Mouse (Mus musculus): Measurements from ENCODE around the gene Hsp90aa1. TPM values are rescaled to one million over a fixed set of nuclear protein-coding genes. Genes with fewer than 3 reads are reported as not detected.
A peak's percentile ranks its signal among the peaks of the same experiment; 100 is the strongest.
"Not testable (repeated sequence)": the region's sequence is repeated elsewhere in the genome, so short reads cannot be mapped to it uniquely, and the experiment has no call there.

Gene Hsp90aa1
- 1,236 and 1,324 TPM in 2 replicates for polyA plus RNA-seq (2016; fragmentation: Nextera tagmentation; extraction: Ambion mirVana)

DNA sequence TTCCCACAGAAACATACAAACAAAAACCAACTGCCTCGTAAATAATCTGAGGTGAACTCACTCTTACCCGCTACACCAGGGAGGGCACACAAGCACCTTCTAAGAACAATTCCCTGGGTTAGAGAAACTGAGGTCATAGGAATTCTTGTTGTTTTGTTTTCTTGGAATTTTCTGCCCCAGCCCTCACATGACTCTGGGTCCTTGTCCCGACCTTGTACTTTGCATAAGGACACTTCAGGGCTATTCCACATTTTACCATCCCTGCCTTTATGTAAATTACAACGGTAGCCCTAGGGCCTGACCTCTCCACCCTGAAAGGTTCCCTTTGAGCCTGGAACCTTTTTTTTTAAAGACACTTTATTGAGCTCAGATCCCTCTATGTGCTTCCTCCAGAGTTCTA lies at the start of gene Hsp90aa1:
TSS of gene Hsp90aa1 (minus strand) at position 173 of the 400 bp plus-strand sequence.
- no peak within 1 kb of the TSS for H3K27ac ChIP-seq (replicated peaks)
- H3K4me2 ChIP-seq (replicated peaks), result no peak within 1 kb of the TSS
- peaks cover 27% of the 10 kb centered on the region for H3K27me3 ChIP-seq
- peaks cover 13% of the 10 kb centered on the region for H3K4me1 ChIP-seq
- no peak within 1 kb of the TSS for H3K4me3 ChIP-seq
- no peaks in the 10 kb centered on the region for H3K9me3 ChIP-seq
- no peak for ATAC-seq (ENCODE audit: low FRiP score, low read depth)
- 50% methylated on average over 4 of the region's 4 CpGs for WGBS
- H3K36me3 ChIP-seq, result no peaks in the 10 kb centered on the region
- H3K9ac ChIP-seq (replicated peaks), result no peak within 1 kb of the TSS; the same call in 1 of the 2 replicates

DNA sequence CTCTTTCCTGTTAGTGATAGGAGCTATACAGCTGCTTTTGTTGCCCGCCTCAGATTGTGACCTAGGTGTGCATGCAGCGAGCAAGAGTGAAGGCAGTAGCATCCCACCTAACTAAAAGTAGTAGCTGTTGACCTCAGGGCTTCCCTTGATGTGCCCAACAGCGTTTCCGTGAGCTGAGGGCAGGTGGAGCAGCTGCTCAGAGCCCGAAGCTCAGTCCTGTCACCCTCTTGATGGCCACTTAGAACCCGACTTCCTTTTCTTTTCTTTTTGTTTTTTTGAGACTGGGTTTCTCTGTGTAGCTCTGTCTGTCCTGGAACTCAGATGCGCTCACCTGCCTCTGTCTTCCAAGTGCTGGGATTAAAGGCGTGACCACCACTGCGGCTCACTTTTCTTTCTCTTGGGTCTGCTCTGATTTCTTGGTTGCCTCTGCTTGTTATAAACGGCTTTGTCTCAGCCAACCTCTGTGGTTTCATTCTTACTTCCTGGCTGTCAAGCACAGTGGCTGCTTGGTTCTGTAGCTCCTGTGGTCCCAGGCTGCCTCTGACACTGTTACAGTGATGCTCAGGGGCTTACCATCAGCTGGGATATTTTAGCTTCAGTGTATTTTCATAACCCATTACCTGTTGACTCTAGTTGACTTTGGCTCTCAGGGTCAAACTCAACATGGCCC lies 48.4 kb upstream of the Hsp90aa1 start:
- no peak overlapping the region for H3K27ac ChIP-seq (replicated peaks)
- WGBS, result 86% methylated on average over 10 of the region's 10 CpGs

GRCm38 (mm10) chr12:110738158-110738921 lies 35.8 kb upstream of the Hsp90aa1 start:
- Histone ChIP-seq H3K9ac (replicated peaks) (peak overlapping the region; percentile 96), H3K4me1 (peaks cover 14% of the 10 kb centered on the region), H3K27me3 (peaks cover 18% of the 10 kb centered on the region), H3K27ac (replicated peaks) (peak overlapping the region; percentile 90), H3K4me2 (replicated peaks) (peak overlapping the region; percentile 93), H3K36me3 (no peaks in the 10 kb centered on the region), H3K9me3 (no peaks in the 10 kb centered on the region), H3K4me3 (peak overlapping the region; percentile 100)
- WGBS, result under 1% methylated on average over 60 of the region's 72 CpGs
- peak; percentile 5 for ATAC-seq (ENCODE audit: low FRiP score, low read depth)

More for the DNA sequence above, 48.4 kb upstream of the Hsp90aa1 start:
- no peak overlapping the region for H3K9ac ChIP-seq (replicated peaks)
- H3K27me3 ChIP-seq, result no peaks in the 10 kb centered on the region
- H3K36me3 ChIP-seq, result peaks cover 20% of the 10 kb centered on the region
- H3K9me3 ChIP-seq, result no peaks in the 10 kb centered on the region
- H3K4me1 ChIP-seq, result no peaks in the 10 kb centered on the region
- no peak overlapping the region for H3K4me3 ChIP-seq
- H3K4me2 ChIP-seq (replicated peaks), result no peak overlapping the region
- no peak for ATAC-seq (ENCODE audit: low FRiP score, low read depth)

GRCm38 (mm10) chr12:110737170-110738157 lies 34.9 kb upstream of the Hsp90aa1 start, which contains the start of gene Wdr20:
Gene Wdr20 (plus strand): TSS chr12:110737944.
- peak; percentile 95 for ATAC-seq (ENCODE audit: low FRiP score, low read depth)
- 1% methylated on average over 69 of the region's 69 CpGs for WGBS
- Histone ChIP-seq H3K36me3 (no peaks in the 10 kb centered on the region), H3K27me3 (peaks cover 18% of the 10 kb centered on the region), H3K9me3 (no peaks in the 10 kb centered on the region), H3K27ac (replicated peaks) (peak within 1 kb of the TSS; percentile 90), H3K4me3 (peak within 1 kb of the TSS; percentile 100), H3K4me2 (replicated peaks) (peak within 1 kb of the TSS; percentile 93), H3K9ac (replicated peaks) (peak within 1 kb of the TSS; percentile 96), H3K4me1 (peaks cover 14% of the 10 kb centered on the region)

- no peaks in the 10 kb centered on the region for H3K9me3 ChIP-seq
- H3K36me3 ChIP-seq, result no peaks in the 10 kb centered on the region
- no peak overlapping the region for H3K27ac ChIP-seq (replicated peaks)
- peaks cover 14% of the 10 kb centered on the region for H3K4me1 ChIP-seq
- WGBS, result 28% methylated on average over 4 of the region's 4 CpGs
- peak overlapping the region; percentile 93 for H3K4me2 ChIP-seq (replicated peaks)
- no peak for ATAC-seq (ENCODE audit: low FRiP score, low read depth)
- H3K4me3 ChIP-seq, result peak overlapping the region; percentile 100; the same call in 1 of the 2 replicates
- no peak overlapping the region for H3K9ac ChIP-seq (replicated peaks)
- peaks cover 18% of the 10 kb centered on the region for H3K27me3 ChIP-seq
Observed at GRCm38 (mm10) chr12:110736641-110737040, 34.1 kb upstream of the Hsp90aa1 start.

- H3K4me1 ChIP-seq; H3K36me3 ChIP-seq; H3K4me3 ChIP-seq; H3K9me3 ChIP-seq; H3K27ac ChIP-seq (replicated peaks); H3K4me2 ChIP-seq (replicated peaks); H3K9ac ChIP-seq (replicated peaks); ATAC-seq (ENCODE audit: low FRiP score, low read depth): not testable (repeated sequence)
- 93% methylated on average over 3 of the region's 3 CpGs for WGBS
- H3K27me3 ChIP-seq, result peaks cover 25% of the 10 kb centered on the region
Observed at GRCm38 (mm10) chr12:110733254-110733653, 30.7 kb upstream of the Hsp90aa1 start.

- no peak overlapping the region for H3K4me3 ChIP-seq
- H3K27me3 ChIP-seq, result peaks cover 7% of the 10 kb centered on the region; the same call in 1 of the 2 replicates
- no peak overlapping the region for H3K9ac ChIP-seq (replicated peaks)
- H3K9me3 ChIP-seq, result no peaks in the 10 kb centered on the region
- ATAC-seq (ENCODE audit: low FRiP score, low read depth), result no peak
- no peaks in the 10 kb centered on the region for H3K36me3 ChIP-seq
- no peak overlapping the region for H3K4me2 ChIP-seq (replicated peaks)
- WGBS, result 64% methylated on average over 1 of the region's 1 CpGs
- no peaks in the 10 kb centered on the region for H3K4me1 ChIP-seq
- no peak overlapping the region for H3K27ac ChIP-seq (replicated peaks)
Observed at GRCm38 (mm10) chr12:110726428-110726827, 23.9 kb upstream of the Hsp90aa1 start.

GRCm38 (mm10) chr12:110725489-110725888 lies 23.0 kb upstream of the Hsp90aa1 start:
- Histone ChIP-seq H3K9ac (replicated peaks) (no peak overlapping the region), H3K4me2 (replicated peaks) (no peak overlapping the region), H3K4me3 (no peak overlapping the region), H3K27ac (replicated peaks) (no peak overlapping the region), H3K4me1 (no peaks in the 10 kb centered on the region), H3K36me3 (no peaks in the 10 kb centered on the region), H3K27me3 (peaks cover 7% of the 10 kb centered on the region; the same call in 1 of the 2 replicates), H3K9me3 (no peaks in the 10 kb centered on the region)
- no peak for ATAC-seq (ENCODE audit: low FRiP score, low read depth)
- WGBS, result 79% methylated on average over 5 of the region's 5 CpGs

GRCm38 (mm10) chr12:110725051-110725450 lies 22.5 kb upstream of the Hsp90aa1 start:
- H3K4me2 ChIP-seq (replicated peaks), result no peak overlapping the region
- H3K9me3 ChIP-seq, result no peaks in the 10 kb centered on the region
- H3K36me3 ChIP-seq, result no peaks in the 10 kb centered on the region
- no peak overlapping the region for H3K9ac ChIP-seq (replicated peaks)
- no peak overlapping the region for H3K27ac ChIP-seq (replicated peaks)
- H3K4me3 ChIP-seq, result no peak overlapping the region
- no peaks in the 10 kb centered on the region for H3K4me1 ChIP-seq
- peaks cover 7% of the 10 kb centered on the region; the same call in 1 of the 2 replicates for H3K27me3 ChIP-seq
- WGBS, result 92% methylated on average over 5 of the region's 5 CpGs
- no peak for ATAC-seq (ENCODE audit: low FRiP score, low read depth)

- no peak overlapping the region for H3K27ac ChIP-seq (replicated peaks)
- 29% methylated on average over 5 of the region's 5 CpGs for WGBS
- no peak for ATAC-seq (ENCODE audit: low FRiP score, low read depth)
- no peak overlapping the region for H3K4me3 ChIP-seq
- H3K27me3 ChIP-seq, result no peaks in the 10 kb centered on the region
- no peak overlapping the region for H3K4me2 ChIP-seq (replicated peaks)
- no peaks in the 10 kb centered on the region for H3K36me3 ChIP-seq
- no peak overlapping the region for H3K9ac ChIP-seq (replicated peaks)
- H3K4me1 ChIP-seq, result no peaks in the 10 kb centered on the region
- peaks cover 4% of the 10 kb centered on the region; the same call in 1 of the 2 replicates for H3K9me3 ChIP-seq
Observed at GRCm38 (mm10) chr12:110716004-110716403, 13.5 kb upstream of the Hsp90aa1 start.

- no peak overlapping the region for H3K4me3 ChIP-seq
- WGBS, result 96% methylated on average over 6 of the region's 6 CpGs
Observed at GRCm38 (mm10) chr12:110714215-110714614, 11.7 kb upstream of the Hsp90aa1 start.

More at GRCm38 (mm10) chr12:110714215-110714614, 11.7 kb upstream of the Hsp90aa1 start:
- Histone ChIP-seq H3K27me3 (no peaks in the 10 kb centered on the region), H3K9ac (replicated peaks) (no peak overlapping the region), H3K36me3 (no peaks in the 10 kb centered on the region), H3K27ac (replicated peaks) (no peak overlapping the region), H3K4me2 (replicated peaks) (no peak overlapping the region), H3K9me3 (peaks cover 4% of the 10 kb centered on the region; the same call in 1 of the 2 replicates), H3K4me1 (no peaks in the 10 kb centered on the region)
- no peak for ATAC-seq (ENCODE audit: low FRiP score, low read depth)

Data from midbrain, embryonic 12.5 days (tissue).